Mouse (Mus musculus) bone marrow macrophage, adult 2 months (primary cell): Measurements from ENCODE around the gene Hap1. TPM values are rescaled to one million over a fixed set of nuclear protein-coding genes. Genes with fewer than 3 reads are reported as not detected.
"Not testable (repeated sequence)": the region's sequence is repeated elsewhere in the genome, so short reads cannot be mapped to it uniquely, and the experiment has no call there.

Experiments used
- H3K27ac ChIP-seq: 2 replicates; pipeline ENCODE4 v1.5.1; 2012; ENCODE audit warnings: low read depth, low read length; ENCODE audit not compliant: insufficient read depth
- H3K4me1 ChIP-seq: 2 replicates; pipeline ENCODE4 v1.6.1; 2012; ENCODE audit warnings: low read length; ENCODE audit not compliant: control insufficient read depth, insufficient read depth
- H3K4me3 ChIP-seq: 2 replicates; pipeline ENCODE4 v1.5.1; 2012; ENCODE audit warnings: mild to moderate bottlenecking, low read length, moderate library complexity; ENCODE audit not compliant: insufficient read depth
- CTCF ChIP-seq: IDR thresholded peaks from 2 replicates; pipeline ENCODE4 v1.5.1; 2012; ENCODE audit warnings: low read depth, mild to moderate bottlenecking, low read length, moderate library complexity
- POLR2A ChIP-seq: IDR thresholded peaks from 2 replicates; pipeline ENCODE4 v1.6.1; 2012; ENCODE audit warnings: mild to moderate bottlenecking, low read depth, low read length, borderline replicate concordance
- polyA plus RNA-seq: library from polyadenylated mRNA; stranded (reverse); fragments of >200 nt; gene quantifications from 2 replicates; pipeline ENCODE4 v1.2.4, GENCODE M21; 2012; ENCODE audit not compliant: missing spikeins, insufficient read depth, insufficient read length

The Hap1 gene
- polyA plus RNA-seq, 1 experiment: 0.68 TPM

DNA sequence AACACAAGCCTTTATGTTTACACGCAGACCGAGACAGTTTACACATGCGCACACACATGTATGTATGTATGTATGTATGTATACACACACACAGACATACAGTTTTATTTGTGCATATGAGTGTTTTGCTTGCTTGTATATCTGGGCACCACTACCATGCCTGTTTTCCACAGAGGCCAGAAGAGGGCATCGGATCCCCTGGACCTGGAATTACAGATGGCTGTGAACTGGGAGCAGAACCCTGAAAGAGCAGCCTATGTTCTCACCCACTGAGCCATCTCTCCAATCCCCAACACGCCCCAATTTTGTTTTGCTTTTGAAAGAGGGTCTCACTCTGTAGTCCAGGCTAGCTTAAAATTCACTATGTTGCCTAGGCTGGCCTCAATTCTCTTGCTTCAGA lies 1.5 kb upstream of the Hap1 start:
- TF ChIP-seq CTCF: no peak
- no peak for TF ChIP-seq POLR2A
- no peaks in the 10 kb centered on the region for H3K4me1 ChIP-seq
- no peak overlapping the region for H3K27ac ChIP-seq
- H3K4me3 ChIP-seq: no peak overlapping the region

- no peak overlapping the region for H3K27ac ChIP-seq
- TF ChIP-seq CTCF (no peak), POLR2A (no peak)
- peak overlapping the region; percentile 69 for H3K4me3 ChIP-seq
- H3K4me1 ChIP-seq: no peaks in the 10 kb centered on the region
Observed at GRCm38 (mm10) chr11:100356819-100357211, 887 bp upstream of the Hap1 start.

DNA sequence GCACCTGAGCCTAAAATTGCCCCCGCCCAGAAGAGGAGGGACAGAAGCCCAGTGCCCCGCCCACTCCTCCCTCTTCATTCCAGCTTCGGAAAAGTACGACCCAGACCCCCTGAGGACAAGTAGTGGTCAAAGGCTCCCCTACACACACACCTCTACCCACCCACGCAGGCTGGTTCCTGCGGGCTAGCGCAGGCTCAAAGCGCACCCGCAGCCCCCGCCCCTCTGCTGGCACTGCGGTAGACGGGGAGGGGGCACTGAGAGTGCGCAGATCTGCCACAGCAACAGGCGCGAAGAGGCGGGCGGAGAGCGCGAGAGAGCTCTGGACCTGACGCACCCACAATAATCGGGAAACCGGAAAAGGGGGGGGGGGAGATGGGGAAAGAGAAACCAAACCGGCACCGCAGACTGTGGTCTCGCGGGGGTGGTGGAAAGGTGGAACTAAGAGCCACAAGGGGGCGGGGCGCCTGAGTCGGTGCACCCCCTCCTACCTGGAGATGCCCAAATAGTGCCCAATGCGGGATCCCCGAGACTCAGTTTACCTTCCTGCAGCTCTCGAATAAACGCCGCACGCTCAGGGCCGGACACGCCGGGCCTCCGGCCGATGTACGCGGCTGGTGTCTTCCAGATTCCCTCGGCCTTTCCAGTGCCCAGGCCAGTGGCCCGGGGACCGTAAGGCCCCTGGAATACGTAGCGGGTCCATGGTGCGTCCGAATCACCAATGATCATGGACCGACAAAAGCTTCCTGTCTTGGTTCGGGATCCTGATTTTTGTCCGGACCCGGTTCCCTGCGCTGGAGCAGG lies 577 bp downstream of the Hap1 start:
- TF ChIP-seq CTCF (no peak), POLR2A (no peak)
- H3K4me1 ChIP-seq: no peaks in the 10 kb centered on the region
- H3K27ac ChIP-seq: no peak overlapping the region
- peak overlapping the region; percentile 69 for H3K4me3 ChIP-seq

DNA sequence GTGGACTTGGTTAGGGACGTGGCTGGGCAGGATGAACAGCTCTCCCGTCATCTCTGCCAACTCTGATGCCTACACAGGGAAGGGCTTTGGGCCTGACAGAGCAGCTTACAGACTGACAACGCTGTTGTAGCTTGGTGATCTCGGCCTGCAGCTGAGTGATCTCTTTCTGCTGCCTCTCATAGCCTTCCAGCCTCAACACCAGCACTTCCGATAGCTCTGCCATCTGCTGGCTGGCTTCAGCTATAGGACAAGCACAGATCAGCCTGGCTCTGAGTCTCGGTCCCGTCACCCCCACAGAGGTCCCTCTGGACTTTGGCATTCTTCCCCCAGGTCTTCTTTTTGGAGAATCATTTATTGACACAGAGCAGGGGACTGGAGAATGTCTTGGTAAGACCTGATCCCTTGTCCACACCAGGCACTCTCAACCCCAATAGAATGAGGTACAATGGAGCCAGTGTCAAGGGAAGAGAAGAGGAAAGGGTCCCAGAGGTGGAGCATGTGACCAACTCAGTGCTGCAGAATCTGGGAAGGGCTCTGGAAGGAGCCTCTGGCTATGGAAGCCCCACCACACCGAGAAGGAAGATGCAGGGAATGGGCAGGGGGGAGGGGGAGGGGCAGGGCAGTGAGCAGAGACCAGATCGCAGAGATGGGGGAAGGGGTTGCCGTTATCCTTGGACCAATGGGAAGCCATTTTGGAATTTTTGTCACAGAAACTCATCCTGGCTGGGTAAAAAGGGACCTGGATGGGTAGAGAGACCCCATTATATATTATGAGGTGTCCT lies 3.7 kb downstream of the Hap1 start:
- H3K4me1 ChIP-seq: no peaks in the 10 kb centered on the region
- H3K4me3 ChIP-seq: no peak overlapping the region
- no peak overlapping the region for H3K27ac ChIP-seq
- no peak for TF ChIP-seq POLR2A
- peak; percentile 42; the same call in 1 of the 2 replicates for TF ChIP-seq CTCF

DNA sequence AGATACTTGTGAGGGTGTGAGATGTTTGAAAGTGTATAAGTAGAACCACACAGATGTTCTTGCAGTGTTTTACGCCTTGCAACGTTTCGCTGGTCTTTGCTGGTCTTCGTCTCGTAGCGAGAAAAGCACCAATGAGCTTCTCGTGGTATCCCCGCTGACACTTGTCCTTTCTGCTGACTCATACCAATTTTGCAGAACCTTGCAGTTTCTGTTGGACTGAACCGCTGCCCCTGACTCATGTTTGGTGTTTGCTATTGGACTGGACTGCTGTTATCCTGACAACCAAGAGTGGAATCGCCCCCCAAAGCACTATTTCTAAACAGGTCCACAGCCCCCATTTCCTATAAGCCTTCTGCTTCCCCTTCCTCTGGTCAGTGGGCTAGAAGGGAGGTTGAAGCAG lies 11.7 kb downstream of the Hap1 start:
- no peak for TF ChIP-seq CTCF
- Histone ChIP-seq H3K4me3 (no peak overlapping the region), H3K4me1 (peaks cover 17% of the 10 kb centered on the region), H3K27ac (no peak overlapping the region)

- no peaks in the 10 kb centered on the region for H3K4me1 ChIP-seq
- no peak overlapping the region for H3K27ac ChIP-seq
- no peak overlapping the region for H3K4me3 ChIP-seq
- TF ChIP-seq POLR2A (no peak), CTCF (no peak)
Observed at GRCm38 (mm10) chr11:100335731-100336130, 20.2 kb downstream of the Hap1 start.

- TF ChIP-seq CTCF (no peak), POLR2A (no peak)
- H3K4me1 ChIP-seq: no peaks in the 10 kb centered on the region
- H3K4me3 ChIP-seq: no peak within 1 kb of the TSS
- H3K27ac ChIP-seq: no peak within 1 kb of the TSS
Observed at GRCm38 (mm10) chr11:100333944-100334457, 21.9 kb downstream of the Hap1 start, which contains the start of gene Gast. TSS of gene Gast (plus strand) at chr11:100334407.

- TF ChIP-seq POLR2A (no peak), CTCF (no peak)
- H3K27ac ChIP-seq: no peak overlapping the region
- peaks cover 2% of the 10 kb centered on the region; the same call in 1 of the 2 replicates for H3K4me1 ChIP-seq
- no peak overlapping the region for H3K4me3 ChIP-seq
Observed at GRCm38 (mm10) chr11:100332766-100333515, 23.0 kb downstream of the Hap1 start.

- H3K4me1 ChIP-seq, H3K27ac ChIP-seq, H3K4me3 ChIP-seq: not testable (repeated sequence)
Observed at GRCm38 (mm10) chr11:100330816-100331375, 25.0 kb downstream of the Hap1 start.

DNA sequence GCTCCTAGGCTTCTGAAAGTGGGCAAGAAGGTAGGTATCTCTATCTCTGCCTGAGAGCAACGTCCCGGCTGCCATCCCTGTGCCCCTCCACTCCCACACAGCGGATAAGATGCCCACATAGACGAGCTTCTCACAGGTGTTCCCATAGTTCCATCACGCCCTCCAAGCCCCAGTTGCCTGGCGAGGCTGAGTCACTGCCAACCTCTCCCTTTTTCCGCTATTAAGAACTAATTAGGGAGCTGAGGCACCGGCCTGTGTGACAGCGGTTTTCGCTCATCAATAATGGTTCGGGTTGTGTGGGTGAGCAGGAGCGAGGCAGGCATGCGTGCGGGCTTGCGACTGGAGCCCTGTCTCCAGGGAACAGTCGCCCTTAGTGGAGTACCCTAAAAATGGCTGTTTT lies 25.7 kb downstream of the Hap1 start:
- Histone ChIP-seq H3K4me3 (no peak overlapping the region), H3K27ac (no peak overlapping the region), H3K4me1 (peaks cover 9% of the 10 kb centered on the region)
- no peak for TF ChIP-seq CTCF
- no peak for TF ChIP-seq POLR2A
